Mouse (Mus musculus) ES-E14 (cell line): ENCODE data around the gene Adpgk.

Source experiments
- HCFC1 ChIP-seq: IDR thresholded peaks from 2 replicates; pipeline ENCODE4 v1.6.1; 2012; ENCODE audit warnings: low read length, inconsistent platforms, borderline replicate concordance; ENCODE audit not compliant: insufficient read depth
- ZC3H11A ChIP-seq: IDR thresholded peaks from 2 replicates; pipeline ENCODE4 v1.6.1; 2012; ENCODE audit warnings: low read depth, mild to moderate bottlenecking, inconsistent platforms, low read length, borderline replicate concordance

GRCm38 (mm10) chr9:59324351-59324750 is 33.0 kb downstream of the Adpgk start:
- TF ChIP-seq ZC3H11A (no peak), HCFC1 (no peak)
